12 mouse cellular contexts compared by ENCODE assay signal in genomic region chr7:142560942-142561855, GRCm38 (mm10). TPM values are rescaled to one million over a fixed set of nuclear protein-coding genes. Genes with fewer than 3 reads are reported as not detected.
DNase-seq lines count a peak whose midpoint lies in the region; ATAC-seq and TF ChIP-seq lines count a peak whose summit lies in the region.
"Had no signal": no experiment of that assay in that cellular context is flagged by ENCODE, and none has a peak within 500 bp of the region (broad histone marks: within the 10 kb centered on the region; RNA-seq: fewer than 3 reads in every experiment).

No protein-coding gene starts in this region.

- TF ChIP-seq CTCF in cerebellum, adult 2 months (IDR thresholded peaks at IDR 0.05; ENCODE audit: borderline replicate concordance, insufficient read depth, low read depth, low read length), result no peak

- H3K9me3 ChIP-seq in hindbrain, embryonic 11.5 days (ENCODE audit: control insufficient read depth, low read length), result no peaks in the 10 kb centered on the region
- no peaks in the 10 kb centered on the region for H3K9me3 ChIP-seq in hindbrain, embryonic 13.5 days
- no peaks in the 10 kb centered on the region for H3K9me3 ChIP-seq in embryonic facial prominence, embryonic 14.5 days (ENCODE audit: control insufficient read depth, low read length)
- no peaks in the 10 kb centered on the region for H3K9me3 ChIP-seq in liver, embryonic 12.5 days (replicated peaks)
- H3K9me3 ChIP-seq: midbrain, embryonic 13.5 days had no signal

- no peak overlapping the region for H3K4me2 ChIP-seq in hindbrain, embryonic 11.5 days (replicated peaks; ENCODE audit: low read depth, low read length)
- H3K4me2 ChIP-seq in hindbrain, embryonic 13.5 days, result no peak overlapping the region
- H3K4me2 ChIP-seq in embryonic facial prominence, embryonic 14.5 days (ENCODE audit: low read depth, low read length), result no peak overlapping the region
- H3K4me2 ChIP-seq in liver, embryonic 12.5 days, result peak overlapping the region; percentile 16; the same call in 1 of the 2 replicates
- H3K4me2 ChIP-seq: midbrain, embryonic 13.5 days had no signal

- H3K4me3 ChIP-seq in cerebellum, adult 2 months (replicated peaks; ENCODE audit: insufficient read depth, low read depth, low read length), result no peak overlapping the region
- H3K4me3 ChIP-seq in hindbrain, embryonic 11.5 days (ENCODE audit: low read depth, low read length), result no peak overlapping the region
- no peak overlapping the region for H3K4me3 ChIP-seq in hindbrain, embryonic 13.5 days
- no peak overlapping the region for H3K4me3 ChIP-seq in embryonic facial prominence, embryonic 14.5 days (ENCODE audit: low read depth, low read length)
- H3K4me3 ChIP-seq in liver, embryonic 12.5 days, result no peak overlapping the region
- H3K4me3 ChIP-seq: midbrain, embryonic 13.5 days had no signal

- DNase-seq in cerebellum, adult 2 months, result no peak
- DNase-seq in cerebellum, adult 11 months, result no peak
- DNase-seq in hindbrain, embryonic 11.5 days (ENCODE audit: low spot score), result no peak
- no peak for DNase-seq in embryonic facial prominence, embryonic 14.5 days (ENCODE audit: low spot score)
- DNase-seq in layer of hippocampus, postnatal 36 days, result no peak
- DNase-seq: heart, postnatal 4 days; thymus, postnatal 14 days had no signal

- H3K36me3 ChIP-seq in hindbrain, embryonic 11.5 days (ENCODE audit: control insufficient read depth, insufficient read depth, low read length), result no peaks in the 10 kb centered on the region
- no peaks in the 10 kb centered on the region for H3K36me3 ChIP-seq in hindbrain, embryonic 13.5 days
- H3K36me3 ChIP-seq in embryonic facial prominence, embryonic 14.5 days (ENCODE audit: control insufficient read depth, insufficient read depth, low read length), result no peaks in the 10 kb centered on the region
- no peaks in the 10 kb centered on the region for H3K36me3 ChIP-seq in liver, embryonic 12.5 days
- H3K36me3 ChIP-seq: midbrain, embryonic 13.5 days had no signal

- TF ChIP-seq POLR2A in cerebellum, adult 2 months (IDR thresholded peaks at IDR 0.05; ENCODE audit: borderline replicate concordance, insufficient read depth, low read length), result no peak

- H3K27me3 ChIP-seq in cerebellum, adult 2 months (ENCODE audit: control insufficient read depth, insufficient read depth, low read length), result no peaks in the 10 kb centered on the region
- H3K27me3 ChIP-seq in hindbrain, embryonic 11.5 days (ENCODE audit: control insufficient read depth, insufficient read depth, low read length), result no peaks in the 10 kb centered on the region
- H3K27me3 ChIP-seq in hindbrain, embryonic 13.5 days, result no peaks in the 10 kb centered on the region
- no peaks in the 10 kb centered on the region for H3K27me3 ChIP-seq in embryonic facial prominence, embryonic 14.5 days (replicated peaks; ENCODE audit: control insufficient read depth, insufficient read depth, low read length)
- no peaks in the 10 kb centered on the region for H3K27me3 ChIP-seq in liver, embryonic 12.5 days (replicated peaks)

- no peak overlapping the region for H3K9ac ChIP-seq in hindbrain, embryonic 11.5 days (ENCODE audit: low read depth, low read length)
- no peak overlapping the region for H3K9ac ChIP-seq in hindbrain, embryonic 13.5 days
- H3K9ac ChIP-seq in embryonic facial prominence, embryonic 14.5 days (ENCODE audit: low read depth, low read length), result peak overlapping the region; percentile 9; the same call in 1 of the 2 replicates
- H3K9ac ChIP-seq in liver, embryonic 12.5 days, result no peak overlapping the region
- H3K9ac ChIP-seq: midbrain, embryonic 13.5 days had no signal

- H3K4me1 ChIP-seq in cerebellum, adult 2 months (ENCODE audit: control insufficient read depth, insufficient read depth, low read length), result peaks cover 55% of the 10 kb centered on the region
- peaks cover 6% of the 10 kb centered on the region for H3K4me1 ChIP-seq in hindbrain, embryonic 11.5 days (replicated peaks; ENCODE audit: control insufficient read depth, insufficient read depth, low read length)
- H3K4me1 ChIP-seq in hindbrain, embryonic 13.5 days (replicated peaks), result peaks cover 27% of the 10 kb centered on the region
- peaks cover 37% of the 10 kb centered on the region for H3K4me1 ChIP-seq in embryonic facial prominence, embryonic 14.5 days (ENCODE audit: control insufficient read depth, insufficient read depth, low read length)
- H3K4me1 ChIP-seq in liver, embryonic 12.5 days, result peaks cover 90% of the 10 kb centered on the region

- no peak for ATAC-seq in hindbrain, embryonic 11.5 days (ENCODE audit: low FRiP score)
- ATAC-seq in hindbrain, embryonic 13.5 days (ENCODE audit: low FRiP score), result no peak
- ATAC-seq in embryonic facial prominence, embryonic 14.5 days (ENCODE audit: low read depth), result no peak
- ATAC-seq in liver, embryonic 12.5 days, result peak; percentile 80
- no peak for ATAC-seq in inflammation-experienced regulatory T-cells, adult 6 months
- ATAC-seq: activated CD4-positive, CD25-positive, alpha-beta regulatory T cell, adult 4 months; midbrain, embryonic 13.5 days had no signal

- H3K27ac ChIP-seq in cerebellum, adult 2 months (ENCODE audit: insufficient read depth, low read length), result peak overlapping the region; percentile 69
- 0 out of 2 replicates have a peak overlapping the region, but pooled peaks have one; percentile 24 for H3K27ac ChIP-seq in hindbrain, embryonic 11.5 days (ENCODE audit: low read depth, low read length)
- no peak overlapping the region for H3K27ac ChIP-seq in hindbrain, embryonic 13.5 days
- peak overlapping the region; percentile 70 for H3K27ac ChIP-seq in embryonic facial prominence, embryonic 14.5 days (replicated peaks; ENCODE audit: low read depth, low read length)
- H3K27ac ChIP-seq in liver, embryonic 12.5 days, result peak overlapping the region; percentile 76
- H3K27ac ChIP-seq: midbrain, embryonic 13.5 days had no signal

- WGBS in cerebellum, adult 2 months, result 36% methylated on average over 18 of the region's 18 CpGs
- WGBS in hindbrain, embryonic 11.5 days, result 24% methylated on average over 18 of the region's 18 CpGs
- WGBS in hindbrain, embryonic 13.5 days, result 31% methylated on average over 18 of the region's 18 CpGs
- 29% methylated on average over 18 of the region's 18 CpGs for WGBS in embryonic facial prominence, embryonic 14.5 days
- WGBS in liver, embryonic 12.5 days (ENCODE audit: insufficient replicate concordance), result 29% methylated on average over 18 of the region's 18 CpGs

RNA-seq across cellular contexts. Expression of gene Mrpl23, which starts 28.7 kb away (rescaled TPM):
- polyA plus RNA-seq in cerebellum, adult 2 months (2012; rRNA removed), result 81.9 and 87.2 TPM in 2 replicates
- 13.5 and 13.9 TPM in 2 replicates for polyA plus RNA-seq in hindbrain, embryonic 11.5 days (2014; fragmentation: Nextera tagmentation; extraction: Ambion mirVana)
- 16.9 and 19.5 TPM in 2 replicates for polyA plus RNA-seq in hindbrain, embryonic 13.5 days (2015; fragmentation: Nextera tagmentation; extraction: Ambion mirVana)
- 30.3 and 33.1 TPM in 2 replicates for polyA plus RNA-seq in embryonic facial prominence, embryonic 14.5 days (2014; fragmentation: Nextera tagmentation; extraction: Ambion mirVana)
- polyA plus RNA-seq in liver, embryonic 12.5 days (2016; fragmentation: Nextera tagmentation; extraction: Ambion mirVana), result 10.4 and 14.4 TPM in 2 replicates
- 10 to 100 TPM in 1 of 3 experiments, 1 to 10 TPM in 1, under 1 TPM in 1; 0.26 to 24.2 (median 3.2) TPM for polyA plus RNA-seq in inflammation-experienced regulatory T-cells, adult 6 months (2017; shearing (Covaris generic))
- total RNA-seq in layer of hippocampus, postnatal 36 days (2021), result 10 to 100 TPM in 1 of 2 experiments, 1 to 10 TPM in 1; 4.8 to 13.8 TPM
